Mouse (Mus musculus) cerebellum, adult 11-12 months (tissue): ENCODE data around the gene Cldn4.
"Not testable (repeated sequence)": the region's sequence is repeated elsewhere in the genome, so short reads cannot be mapped to it uniquely, and the experiment has no call there.

Experiments used
- DNase-seq: peaks from one replicate; pipeline ENCODE4 v3.0.0; 2022

Cldn4 gene

GRCm38 (mm10) chr5:134946857-134947255 is at the start of gene Cldn4:
Gene Cldn4, minus strand, starts transcription at chr5:134946934.
- DNase-seq = no peak

- DNase-seq = no peak
These were observed 45.8 kb upstream of the Cldn4 start for GRCm38 (mm10) chr5:134992566-134992965.

DNA sequence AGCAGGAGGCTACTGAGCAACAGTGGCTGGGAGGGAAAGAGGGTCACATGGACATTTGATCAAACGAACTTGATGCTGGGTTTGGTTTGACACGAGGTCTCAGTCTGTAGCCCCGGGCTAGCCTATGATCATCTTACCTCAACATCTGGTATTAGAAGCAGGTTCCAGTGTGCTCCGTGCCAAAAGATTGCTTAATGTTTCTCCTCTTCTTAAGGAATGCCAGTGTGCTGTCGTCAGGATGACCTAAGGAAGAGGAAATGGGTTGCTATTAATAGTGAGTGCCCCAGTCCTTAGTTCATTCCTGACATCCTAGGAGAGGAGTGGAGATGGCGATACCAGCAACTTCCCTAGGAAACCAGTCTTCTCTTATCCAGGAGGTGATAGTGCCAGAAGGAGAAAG is 43.0 kb upstream of the Cldn4 start:
- no peak for DNase-seq

DNA sequence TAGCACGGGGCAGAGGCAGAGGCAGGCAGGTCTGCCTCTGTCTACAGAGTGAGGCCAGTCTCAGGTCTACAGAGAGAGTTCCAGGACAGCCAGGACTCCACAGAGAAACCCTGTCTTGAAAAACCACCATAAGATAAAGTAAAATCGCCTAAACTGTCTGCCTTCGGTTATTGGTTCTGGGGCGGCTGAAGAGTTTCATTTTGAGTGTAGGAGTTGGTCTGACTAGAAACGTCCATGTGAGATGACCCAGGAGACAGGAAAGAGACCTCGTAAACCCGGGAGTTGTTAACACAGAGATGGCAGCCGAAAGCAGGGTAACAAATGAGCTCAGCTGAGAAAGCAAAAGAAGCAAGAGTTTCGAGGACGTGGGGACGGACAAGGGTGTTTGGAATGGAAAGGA is 42.4 kb upstream of the Cldn4 start:
- DNase-seq = no peak

DNA sequence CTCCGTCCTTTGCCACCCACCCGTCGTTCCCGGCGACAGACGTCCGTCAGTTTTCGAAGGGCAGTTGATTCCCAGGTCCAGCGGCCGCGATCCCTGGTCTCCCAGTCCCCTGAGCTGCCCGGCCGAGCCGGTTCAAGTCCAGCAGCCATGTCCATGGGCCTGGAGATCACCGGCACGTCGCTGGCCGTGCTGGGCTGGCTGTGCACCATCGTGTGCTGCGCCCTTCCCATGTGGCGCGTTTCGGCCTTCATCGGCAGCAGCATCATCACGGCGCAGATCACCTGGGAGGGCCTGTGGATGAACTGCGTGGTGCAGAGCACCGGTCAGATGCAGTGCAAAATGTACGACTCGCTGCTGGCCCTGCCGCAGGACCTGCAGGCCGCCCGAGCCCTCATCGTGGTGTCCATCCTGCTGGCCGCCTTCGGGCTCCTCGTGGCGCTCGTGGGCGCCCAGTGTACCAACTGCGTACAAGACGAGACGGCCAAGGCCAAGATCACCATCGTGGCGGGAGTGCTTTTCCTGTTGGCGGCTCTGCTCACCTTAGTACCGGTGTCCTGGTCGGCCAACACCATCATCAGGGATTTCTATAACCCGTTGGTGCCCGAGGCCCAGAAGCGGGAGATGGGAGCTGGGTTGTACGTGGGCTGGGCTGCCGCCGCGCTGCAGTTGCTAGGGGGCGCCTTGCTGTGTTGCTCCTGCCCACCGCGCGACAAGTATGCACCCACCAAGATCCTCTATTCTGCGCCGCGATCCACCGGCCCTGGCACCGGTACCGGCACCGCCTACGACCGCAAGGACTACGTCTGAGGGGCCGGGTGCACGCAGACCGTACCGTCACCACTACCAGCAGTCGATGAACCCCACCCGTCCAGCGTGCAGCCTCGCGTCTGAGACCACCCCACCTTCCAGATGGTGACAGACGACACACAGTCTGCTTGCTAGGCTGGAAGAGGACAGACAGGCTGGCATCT is 39.8 kb upstream of the Cldn4 start:
- no peak for DNase-seq

- DNase-seq = no peak
These were observed 39.0 kb upstream of the Cldn4 start, which contains the start of gene Cldn3 for GRCm38 (mm10) chr5:134985633-134986297. Gene Cldn3, plus strand, starts transcription at chr5:134986214.

DNA sequence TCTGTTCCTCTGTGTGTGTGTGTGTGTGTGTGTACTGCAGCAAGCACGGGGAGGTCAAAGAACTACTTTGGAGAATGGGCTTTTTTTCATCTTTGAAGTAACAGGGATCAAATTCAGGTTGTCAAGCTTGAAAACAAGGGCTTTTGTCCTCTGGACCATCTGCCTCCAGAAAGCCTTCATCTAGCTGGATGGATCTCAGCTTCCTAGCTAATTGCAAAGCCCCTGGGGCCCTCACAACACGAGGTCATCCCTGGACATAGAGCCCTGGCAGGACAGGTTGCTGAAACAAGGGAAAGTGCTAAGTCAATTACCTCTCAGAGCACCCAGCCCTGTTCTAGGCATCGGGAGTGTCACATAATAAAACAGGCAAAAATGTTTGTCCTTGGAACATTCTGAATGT is 37.0 kb upstream of the Cldn4 start:
- no peak for DNase-seq

DNA sequence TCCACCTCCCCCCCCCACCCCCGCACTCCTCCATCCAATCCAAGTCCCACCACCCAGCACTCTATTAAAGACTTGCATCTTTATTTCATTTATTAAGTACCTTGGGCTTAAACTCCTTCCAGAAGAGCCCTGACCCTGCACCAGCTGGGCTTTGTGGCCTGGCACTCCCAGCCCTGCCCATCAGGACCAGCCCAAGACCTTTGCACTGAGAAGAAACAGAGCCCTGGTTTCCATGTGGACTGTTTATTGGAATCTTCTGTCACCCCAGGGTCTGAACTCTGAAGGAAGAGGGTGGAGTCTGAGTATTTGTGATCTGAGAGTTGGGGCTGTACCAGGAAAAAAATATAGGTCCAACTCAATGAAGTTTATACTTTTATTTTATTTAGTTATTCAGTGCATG is 36.4 kb upstream of the Cldn4 start:
- DNase-seq = no peak

DNA sequence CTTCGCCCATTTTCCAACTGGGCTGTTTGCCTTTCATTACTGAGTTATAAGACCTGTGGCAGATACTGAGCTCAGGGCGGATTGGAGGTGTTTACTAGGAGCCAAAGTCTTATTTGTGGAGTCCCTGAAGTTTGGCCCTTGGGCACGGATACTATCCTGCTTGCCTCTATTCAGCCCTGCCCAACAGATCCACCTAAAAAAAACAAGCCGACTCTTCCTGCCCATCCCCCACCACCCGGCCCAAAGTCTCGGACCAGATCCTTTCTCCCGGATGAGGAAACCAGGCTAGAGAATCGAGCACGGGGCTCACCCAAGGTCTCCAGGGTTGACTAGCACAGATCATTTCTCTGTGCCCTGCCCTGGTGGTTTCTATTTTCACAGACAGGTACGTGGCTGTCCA is 34.4 kb upstream of the Cldn4 start:
- DNase-seq = no peak

GRCm38 (mm10) chr5:134977837-134978236 is 31.1 kb upstream of the Cldn4 start:
- DNase-seq = no peak

GRCm38 (mm10) chr5:134976577-134977250 is 30.0 kb upstream of the Cldn4 start:
- DNase-seq = no peak

- DNase-seq = no peak
These were observed 29.4 kb upstream of the Cldn4 start for GRCm38 (mm10) chr5:134976164-134976563.

DNA sequence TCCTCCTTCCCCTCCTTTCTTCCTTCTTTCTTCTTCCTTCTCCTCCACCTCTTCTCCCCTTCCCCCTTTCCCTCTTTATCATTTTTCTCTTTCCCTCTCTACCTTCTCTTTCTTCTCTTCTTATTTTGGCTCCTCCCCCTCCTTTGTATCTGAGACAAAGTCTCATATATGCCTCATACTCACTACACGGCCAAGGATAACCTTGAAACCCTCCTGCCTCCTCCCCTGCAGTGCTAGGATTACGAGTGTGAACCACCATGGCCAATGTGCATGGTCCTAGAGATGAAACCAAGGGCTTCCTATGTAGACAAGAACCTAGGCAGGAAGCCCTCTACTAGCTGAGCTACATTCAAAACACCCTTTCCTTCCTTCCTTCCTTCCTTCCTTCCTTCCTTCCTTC is 28.2 kb upstream of the Cldn4 start:
- DNase-seq = no peak

GRCm38 (mm10) chr5:134974294-134974693 is 27.6 kb upstream of the Cldn4 start:
- no peak for DNase-seq

GRCm38 (mm10) chr5:134973526-134973925 is 26.8 kb upstream of the Cldn4 start:
- DNase-seq = no peak

DNA sequence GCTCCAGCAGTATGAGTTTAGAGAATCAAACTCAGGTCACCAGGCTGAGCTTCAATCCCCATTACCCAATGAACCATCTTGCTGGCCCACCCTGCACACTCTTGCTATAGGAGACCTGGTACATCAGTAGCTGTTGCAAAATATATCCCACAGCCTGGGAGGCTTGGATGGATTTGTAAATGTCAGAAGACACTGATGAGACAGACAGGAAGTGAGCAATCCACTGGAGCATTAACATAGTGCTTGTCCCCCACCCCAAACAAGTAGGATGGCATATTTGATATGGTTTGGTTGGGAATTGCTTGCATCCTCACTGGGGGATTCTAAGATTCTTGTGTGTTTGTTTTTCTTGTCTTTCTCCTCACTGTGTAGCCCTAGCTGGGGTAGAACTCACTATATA is 26.3 kb upstream of the Cldn4 start:
- no peak for DNase-seq

DNA sequence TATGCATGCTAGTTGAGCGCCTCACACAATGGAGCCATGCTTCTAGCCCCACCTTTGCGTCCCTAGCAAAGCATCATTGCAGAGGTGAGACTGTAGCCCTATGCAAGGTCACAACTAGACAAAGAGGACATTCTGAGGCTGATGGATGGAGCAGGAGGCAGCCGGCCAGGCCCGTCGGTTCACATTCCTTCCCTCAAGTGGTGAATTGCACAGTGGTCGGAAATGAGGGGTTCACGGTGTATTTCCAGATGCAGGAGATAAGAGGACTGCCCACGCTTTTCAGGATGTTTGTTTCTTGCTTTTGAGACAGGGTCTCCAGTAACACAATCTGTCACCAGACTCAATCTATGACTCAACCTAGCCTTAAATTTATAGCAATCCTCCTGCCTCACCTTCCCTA is 23.9 kb upstream of the Cldn4 start:
- no peak for DNase-seq

- DNase-seq = no peak
These were observed 20.6 kb upstream of the Cldn4 start for GRCm38 (mm10) chr5:134967164-134967944.

DNA sequence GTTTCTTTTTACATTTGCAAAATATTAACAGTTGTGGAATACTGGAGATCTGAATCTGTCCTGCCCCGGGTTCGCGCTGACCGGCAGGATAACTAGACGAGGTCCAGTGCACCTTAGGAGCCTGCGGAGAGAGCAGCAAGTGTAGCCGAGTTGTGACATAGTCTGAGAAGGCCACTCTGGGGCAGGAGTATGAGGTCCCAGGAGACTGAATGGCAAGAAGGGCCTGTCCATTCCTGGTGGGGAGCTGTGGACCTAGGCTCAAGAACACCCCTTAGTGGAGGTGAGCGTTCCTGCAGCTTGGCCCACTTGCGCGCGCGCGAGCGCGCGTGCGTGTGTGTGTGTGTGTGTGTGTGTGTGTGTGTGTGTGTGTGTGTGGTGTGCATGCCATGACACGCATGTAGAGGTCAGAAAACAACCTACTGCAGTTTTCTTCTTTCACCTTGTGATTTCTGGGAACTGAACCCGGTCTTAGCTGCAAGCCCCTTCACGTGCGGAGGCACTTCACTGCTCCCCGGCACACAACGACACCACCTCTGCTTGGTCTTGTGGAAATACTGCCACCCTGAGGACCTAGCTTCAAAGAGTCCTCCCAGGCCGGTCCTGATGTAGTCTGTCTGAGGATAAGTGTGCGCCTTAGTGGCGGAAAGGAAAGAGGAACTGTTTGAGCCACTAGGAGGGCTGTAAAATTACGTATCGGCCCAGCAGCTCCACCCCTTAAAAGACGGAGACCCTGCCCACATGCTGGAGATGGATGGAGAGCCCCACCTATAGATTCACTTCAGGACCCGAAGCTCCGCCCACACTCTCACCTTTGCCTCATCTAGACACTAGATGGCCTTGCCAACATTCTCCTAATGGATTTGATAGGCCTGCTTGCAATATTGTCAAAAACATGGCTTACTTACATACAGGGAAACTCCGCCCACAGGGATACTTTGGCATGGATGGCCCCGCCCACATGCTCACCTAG is 19.4 kb upstream of the Cldn4 start:
- DNase-seq = peak; percentile 16

DNA sequence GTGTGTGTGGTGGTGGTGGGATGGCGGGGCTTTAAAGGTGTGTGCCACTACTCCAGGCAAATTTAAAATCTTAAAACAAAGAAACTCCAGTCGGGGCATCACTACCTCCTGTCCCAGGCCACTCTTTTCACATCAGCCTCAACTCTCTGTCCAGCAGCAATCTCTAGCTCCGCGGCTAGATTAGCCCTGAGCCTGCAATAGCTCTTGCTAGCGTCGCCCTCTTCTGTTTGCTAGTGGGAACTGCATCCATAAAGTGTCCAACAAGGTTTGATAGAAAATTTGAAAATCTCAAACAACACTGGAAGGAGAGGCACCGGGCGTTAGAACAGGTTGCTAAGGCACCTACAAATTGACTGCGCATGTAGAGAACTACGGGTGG is 18.7 kb upstream of the Cldn4 start:
- peak; percentile 37 for DNase-seq

GRCm38 (mm10) chr5:134964655-134965054 is 17.9 kb upstream of the Cldn4 start:
- not testable (repeated sequence) for DNase-seq

DNA sequence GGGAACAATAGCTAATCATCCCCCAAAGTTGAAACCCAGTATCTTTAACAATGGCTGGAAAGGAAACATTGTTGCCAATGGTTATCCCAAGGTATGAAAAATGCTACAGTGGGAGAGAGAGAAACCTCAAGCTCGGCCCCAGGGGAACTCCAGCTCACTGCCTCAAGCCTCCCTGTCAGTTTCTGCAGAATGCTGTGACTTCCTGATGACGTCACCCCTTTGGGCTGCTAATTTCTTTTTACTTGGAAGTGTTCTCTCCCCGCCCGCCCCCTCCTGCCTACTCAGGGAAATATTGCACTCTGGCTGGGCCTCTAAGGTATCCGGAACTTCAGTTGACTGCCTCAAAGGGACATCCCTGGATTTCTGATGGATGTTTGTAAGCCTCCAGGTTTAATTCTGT is 16.8 kb upstream of the Cldn4 start:
- DNase-seq = no peak
